Mouse (Mus musculus) G1E (cell line): ENCODE data around the gene Mfn2.

Experiments used
- CTCF ChIP-seq: IDR thresholded peaks from 2 replicates; pipeline ENCODE4 v1.5.1; 2012; ENCODE audit warnings: low read depth, low read length, inconsistent platforms, mixed read lengths
- GATA1 ChIP-seq: IDR thresholded peaks from 2 replicates; pipeline ENCODE4 v1.6.1; 2012; ENCODE audit warnings: borderline replicate concordance, low read length, inconsistent platforms, mixed read lengths
- GATA2 ChIP-seq: IDR thresholded peaks from 2 replicates; pipeline ENCODE4 v1.6.1; 2012; ENCODE audit warnings: low read depth, low read length, inconsistent platforms, borderline replicate concordance
- POLR2AphosphoS5 ChIP-seq: IDR thresholded peaks from 2 replicates; pipeline ENCODE4 v1.6.1; 2012; ENCODE audit warnings: low read depth, low read length, inconsistent platforms; ENCODE audit not compliant: insufficient replicate concordance
- TAL1 ChIP-seq: conservative IDR thresholded peaks from 2 replicates; pipeline ENCODE4 v1.6.1; 2012; ENCODE audit warnings: low read depth, low read length, inconsistent platforms, mixed read lengths

DNA sequence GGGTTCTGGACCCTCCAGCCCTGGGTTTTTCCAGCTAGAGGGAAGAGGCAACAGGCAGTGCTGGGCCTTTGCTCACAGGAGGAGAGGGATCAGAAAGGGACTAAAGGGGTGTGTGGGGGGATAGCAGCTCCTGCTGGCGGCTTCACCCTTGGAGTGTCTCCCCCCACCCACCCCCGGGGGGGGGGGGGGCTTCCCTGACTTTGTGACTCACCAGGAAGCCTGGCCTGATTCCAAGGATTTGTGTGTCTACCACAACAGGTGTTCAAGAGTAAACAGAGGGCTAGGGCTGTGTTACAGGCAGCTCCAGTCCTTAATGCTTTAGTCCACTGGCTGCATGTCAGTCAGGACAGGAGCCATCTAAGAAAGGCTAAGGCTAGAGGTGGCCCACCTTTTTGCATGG lies 43.0 kb upstream of the Mfn2 start:
- TF ChIP-seq CTCF (no peak), TAL1 (no peak), GATA1 (no peak), GATA2 (no peak), POLR2AphosphoS5 (no peak)
